Mouse (Mus musculus) heart, embryonic 14.5 days (tissue): ENCODE results near the gene Rbms1. TPM values are rescaled to one million over a fixed set of nuclear protein-coding genes. Genes with fewer than 3 reads are reported as not detected.

Source experiments
- ATAC-seq: fragments of 200-750 bp; cut with Nextera tagmentation; 2 replicates; pipeline ENCODE4 v1.8.0; 2017; ENCODE audit warnings: low read depth, moderate TSS enrichment; ENCODE audit not compliant: insufficient number of reproducible peaks, insufficient read depth, low FRiP score
- H3K27ac ChIP-seq, 2 experiments: fragments of 200-500 bp in 1 of 2; fragments of 300-500 bp in 1 of 2; sonication (generic) in 1 of 2; replicated peaks in 1 of 2; 2 replicates each; pipeline ENCODE4 v1.5.1; 2012 to 2014; ENCODE audit warnings: low read depth in 2 of 2, low read length in 2 of 2, control low read depth in 1 of 2, mild to moderate bottlenecking in 1 of 2, mixed read lengths in 1 of 2; ENCODE audit not compliant: control insufficient read depth in 1 of 2, insufficient read depth in 1 of 2
- H3K27me3 ChIP-seq: fragments of 300-500 bp; sonication (generic); 2 replicates; pipeline ENCODE4 v1.6.1; 2014; ENCODE audit warnings: mild to moderate bottlenecking, low read length, control low read depth; ENCODE audit not compliant: control insufficient read depth, insufficient read depth
- H3K36me3 ChIP-seq: fragments of 300-500 bp; sonication (generic); 2 replicates; pipeline ENCODE4 v1.6.1; 2014; ENCODE audit warnings: mild to moderate bottlenecking, control low read depth, low read length, mixed read lengths; ENCODE audit not compliant: control insufficient read depth, insufficient read depth
- H3K4me1 ChIP-seq, 2 experiments: fragments of 200-500 bp in 1 of 2; fragments of 300-500 bp in 1 of 2; sonication (generic) in 1 of 2; 2 replicates each; pipeline ENCODE4 v1.6.1; 2012 to 2014; ENCODE audit warnings: low read length in 2 of 2, control low read depth in 1 of 2, mixed read lengths in 1 of 2; ENCODE audit not compliant: control insufficient read depth in 2 of 2, insufficient read depth in 2 of 2
- H3K4me2 ChIP-seq: fragments of 300-500 bp; sonication (generic); 2 replicates; pipeline ENCODE4 v1.6.1; 2014; ENCODE audit warnings: mild to moderate bottlenecking, low read length
- H3K4me3 ChIP-seq, 2 experiments: fragments of 200-500 bp in 1 of 2; fragments of 300-500 bp in 1 of 2; sonication (generic) in 1 of 2; 2 replicates each; pipeline ENCODE4 v1.5.1; 2012 to 2014; ENCODE audit warnings: low read length in 2 of 2, mild to moderate bottlenecking in 2 of 2, control low read depth in 1 of 2, low read depth in 1 of 2, moderate library complexity in 1 of 2; ENCODE audit not compliant: control insufficient read depth in 1 of 2, insufficient read depth in 1 of 2
- H3K9ac ChIP-seq: fragments of 300-500 bp; sonication (generic); 2 replicates; pipeline ENCODE4 v1.6.1; 2014; ENCODE audit warnings: mild to moderate bottlenecking, low read length
- H3K9me3 ChIP-seq: fragments of 300-500 bp; sonication (generic); 2 replicates; pipeline ENCODE4 v1.6.1; 2016; ENCODE audit warnings: low read length, control low read depth; ENCODE audit not compliant: control insufficient read depth
- WGBS: fragments of 180-500 bp; shearing (Covaris S2); extraction: QIAGEN DNeasy Blood & Tissue Kit; methylation state at CpG from one replicate; pipeline ENCODE4 v1.1.7; 2014; 5-methylcytosine and 5-hydroxymethylcytosine counted together
- polyA plus RNA-seq: library from polyadenylated mRNA; unstranded; fragments of >200 nt; fragmentation: Nextera tagmentation; extraction: Ambion mirVana; gene quantifications from 2 replicates; pipeline ENCODE4 v1.2.1, GENCODE M21; 2014

Gene Rbms1
- polyA plus RNA-seq, 1 experiment from 2014 or later: 79.7 TPM

DNA sequence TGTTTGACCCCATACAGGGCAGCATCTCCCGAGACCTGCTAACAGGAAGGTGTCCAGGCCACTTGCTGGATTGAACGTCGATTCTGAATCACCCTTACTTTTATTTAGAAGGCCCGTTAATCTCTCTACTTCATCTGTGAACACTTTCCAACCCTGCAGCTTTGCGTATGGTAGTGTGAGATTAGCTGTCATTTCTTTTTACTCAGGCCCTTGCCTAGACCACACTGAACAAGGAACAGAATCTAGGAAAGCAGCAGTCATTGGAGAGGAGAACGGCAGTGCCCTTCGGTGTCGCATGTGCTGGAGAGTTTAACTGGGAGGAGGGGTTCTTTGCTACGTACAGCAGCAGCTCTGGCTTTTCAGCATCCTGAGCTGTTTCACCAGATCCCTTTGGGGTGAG lies 167.1 kb downstream of the Rbms1 start:
- H3K4me3 ChIP-seq: no peak overlapping the region
- no peak overlapping the region for H3K27ac ChIP-seq
- no peaks in the 10 kb centered on the region for H3K9me3 ChIP-seq
- peaks cover 0 to 5% of the 10 kb centered on the region in 2 experiments; a peak in 2 of 4 replicates for H3K4me1 ChIP-seq
- H3K4me2 ChIP-seq: no peak overlapping the region
- peaks cover 51% of the 10 kb centered on the region for H3K36me3 ChIP-seq
- WGBS: 82% methylated on average over 9 of the region's 9 CpGs
- ATAC-seq: no peak
- H3K9ac ChIP-seq: no peak overlapping the region
- no peaks in the 10 kb centered on the region for H3K27me3 ChIP-seq

DNA sequence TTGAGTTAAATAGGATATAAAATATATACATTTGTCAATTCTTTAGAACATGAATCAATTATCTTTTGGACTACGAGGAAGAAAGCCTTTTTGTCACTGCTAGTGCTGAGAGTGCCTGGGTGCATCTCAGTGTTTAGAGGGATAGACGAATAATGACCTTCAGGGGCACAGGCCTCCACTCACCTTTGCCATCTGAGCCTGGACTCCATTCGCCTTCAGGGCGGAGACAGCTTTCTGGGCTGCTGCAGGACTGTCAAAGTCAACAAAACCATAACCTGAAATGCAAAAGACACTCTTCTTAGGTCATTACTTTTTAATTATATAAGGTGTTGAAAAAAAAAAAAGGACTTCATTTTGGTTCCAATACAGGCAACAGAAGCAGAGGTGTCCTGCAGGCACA lies 170.5 kb downstream of the Rbms1 start:
- H3K27me3 ChIP-seq: no peaks in the 10 kb centered on the region
- no peak overlapping the region for H3K4me3 ChIP-seq
- H3K9me3 ChIP-seq: no peaks in the 10 kb centered on the region
- ATAC-seq: no peak
- peaks cover 64% of the 10 kb centered on the region for H3K36me3 ChIP-seq
- no peak overlapping the region for H3K9ac ChIP-seq
- peaks cover 0 to 3% of the 10 kb centered on the region in 2 experiments; a peak in 2 of 4 replicates for H3K4me1 ChIP-seq
- H3K4me2 ChIP-seq: no peak overlapping the region
- WGBS: 86% methylated on average over 4 of the region's 4 CpGs
- H3K27ac ChIP-seq: no peak overlapping the region

DNA sequence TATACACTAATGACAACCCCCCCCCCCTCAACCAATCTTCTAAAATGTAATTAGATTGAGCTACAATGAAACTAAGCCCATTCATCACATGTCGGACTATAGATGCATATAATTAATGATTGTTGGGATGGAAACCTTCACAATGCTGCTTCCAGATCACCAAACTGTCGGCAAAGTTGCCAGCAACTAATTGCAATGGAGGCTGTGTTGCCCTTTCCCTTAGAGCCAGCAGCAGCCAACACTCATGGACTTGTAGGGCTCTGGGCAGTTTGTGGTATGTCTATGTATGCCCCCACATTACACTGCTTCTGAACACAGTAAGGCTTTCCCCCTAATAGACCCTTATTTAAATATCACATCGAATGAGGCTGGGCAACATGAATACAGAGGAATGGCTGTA lies 173.9 kb downstream of the Rbms1 start:
- WGBS: 91% methylated on average over 3 of the region's 3 CpGs
- Histone ChIP-seq H3K9ac (no peak overlapping the region), H3K4me2 (no peak overlapping the region), H3K4me1 (no peaks in the 10 kb centered on the region), H3K27me3 (no peaks in the 10 kb centered on the region), H3K4me3 (no peak overlapping the region), H3K27ac (no peak overlapping the region), H3K36me3 (peaks cover 52% of the 10 kb centered on the region), H3K9me3 (no peaks in the 10 kb centered on the region)
- ATAC-seq: no peak

DNA sequence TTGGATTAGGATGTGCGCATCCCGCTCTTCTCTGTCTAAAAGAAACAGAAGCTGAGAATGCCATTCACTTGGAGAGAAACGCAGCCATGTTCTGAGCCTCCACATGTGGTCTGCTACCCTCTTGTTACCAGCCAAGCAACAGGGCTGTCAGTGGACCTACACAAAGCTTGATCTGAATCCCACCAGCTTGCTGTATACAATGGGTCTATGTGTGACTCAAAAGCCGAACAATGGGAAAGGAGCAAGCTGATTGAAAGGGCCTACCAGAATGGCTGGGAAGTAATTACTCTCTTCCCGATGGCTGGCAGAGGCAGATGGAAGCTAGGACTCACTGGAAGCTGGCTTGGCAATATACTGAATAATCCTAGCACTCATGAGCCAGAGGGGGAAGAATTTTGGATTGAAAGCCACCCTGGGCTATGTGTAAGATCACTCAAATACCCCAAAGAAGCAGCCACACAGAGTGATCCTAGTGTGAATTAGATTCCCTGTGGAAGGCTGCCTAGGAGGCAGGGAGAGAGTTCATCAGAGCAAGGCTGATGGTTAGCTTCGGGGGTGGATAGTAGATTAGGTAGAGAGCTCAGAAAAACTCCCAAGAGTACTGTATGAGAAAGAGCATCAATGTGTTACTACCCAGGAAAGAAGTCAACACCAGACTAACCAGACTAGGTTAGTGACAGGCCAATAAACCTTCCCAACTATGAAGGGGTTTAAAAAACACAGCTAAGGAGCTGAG lies 174.7 kb downstream of the Rbms1 start:
- no peaks in the 10 kb centered on the region for H3K27me3 ChIP-seq
- H3K9ac ChIP-seq: no peak overlapping the region
- no peak overlapping the region for H3K4me3 ChIP-seq
- H3K36me3 ChIP-seq: peaks cover 48% of the 10 kb centered on the region
- no peaks in the 10 kb centered on the region for H3K9me3 ChIP-seq
- H3K4me2 ChIP-seq: no peak overlapping the region
- WGBS: 87% methylated on average over 6 of the region's 6 CpGs
- H3K4me1 ChIP-seq: no peaks in the 10 kb centered on the region
- no peak for ATAC-seq
- H3K27ac ChIP-seq: no peak overlapping the region

DNA sequence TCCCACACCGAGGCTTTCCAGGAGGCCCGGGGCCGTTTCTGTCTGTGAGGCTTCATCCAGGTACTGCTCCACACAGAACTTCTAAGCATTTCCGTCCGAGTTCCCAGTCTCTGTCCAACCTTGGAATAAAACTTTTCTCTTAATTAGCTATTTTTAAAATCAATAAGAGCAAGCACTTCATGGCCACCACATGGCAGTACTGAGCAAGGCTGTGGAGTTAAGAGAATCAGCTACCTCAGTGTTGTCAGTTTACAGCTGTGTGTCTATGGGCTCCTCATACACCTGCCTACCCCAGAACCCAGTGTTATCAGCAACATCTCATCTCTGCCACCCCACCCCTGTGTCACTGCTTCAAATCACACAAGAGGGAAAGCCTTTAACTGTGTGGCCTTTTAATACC lies 175.9 kb downstream of the Rbms1 start:
- H3K27me3 ChIP-seq: no peaks in the 10 kb centered on the region
- no peak for ATAC-seq
- H3K4me1 ChIP-seq: no peaks in the 10 kb centered on the region
- no peak overlapping the region for H3K4me2 ChIP-seq
- H3K36me3 ChIP-seq: peaks cover 47% of the 10 kb centered on the region
- H3K9me3 ChIP-seq: no peaks in the 10 kb centered on the region
- WGBS: 83% methylated on average over 5 of the region's 5 CpGs
- no peak overlapping the region for H3K4me3 ChIP-seq
- no peak overlapping the region for H3K27ac ChIP-seq
- no peak overlapping the region for H3K9ac ChIP-seq

DNA sequence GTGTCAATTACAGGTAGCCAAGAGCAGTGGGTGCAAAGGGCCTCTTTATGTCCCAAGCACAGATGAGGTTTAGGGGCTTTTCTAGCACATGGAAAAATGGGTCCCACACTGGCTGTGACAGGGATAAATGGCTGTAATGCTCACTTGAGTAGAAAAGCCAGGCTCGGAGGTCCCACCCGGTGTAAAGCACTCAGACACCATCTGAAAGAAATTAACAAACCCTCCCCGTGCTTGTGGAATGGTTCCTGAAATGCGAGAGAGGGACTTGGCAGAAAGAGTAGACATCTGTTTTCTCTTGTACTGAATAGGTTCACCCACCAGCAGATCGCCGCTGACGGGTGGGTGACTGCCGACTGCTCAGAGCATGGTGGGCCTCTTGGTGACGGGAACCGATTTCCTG lies 176.7 kb downstream of the Rbms1 start:
- Histone ChIP-seq H3K27me3 (no peaks in the 10 kb centered on the region), H3K27ac (no peak overlapping the region), H3K4me1 (no peaks in the 10 kb centered on the region), H3K4me2 (no peak overlapping the region), H3K4me3 (no peak overlapping the region), H3K9ac (no peak overlapping the region), H3K9me3 (no peaks in the 10 kb centered on the region), H3K36me3 (peaks cover 48% of the 10 kb centered on the region)
- ATAC-seq: no peak
- 67% methylated on average over 10 of the region's 10 CpGs for WGBS

DNA sequence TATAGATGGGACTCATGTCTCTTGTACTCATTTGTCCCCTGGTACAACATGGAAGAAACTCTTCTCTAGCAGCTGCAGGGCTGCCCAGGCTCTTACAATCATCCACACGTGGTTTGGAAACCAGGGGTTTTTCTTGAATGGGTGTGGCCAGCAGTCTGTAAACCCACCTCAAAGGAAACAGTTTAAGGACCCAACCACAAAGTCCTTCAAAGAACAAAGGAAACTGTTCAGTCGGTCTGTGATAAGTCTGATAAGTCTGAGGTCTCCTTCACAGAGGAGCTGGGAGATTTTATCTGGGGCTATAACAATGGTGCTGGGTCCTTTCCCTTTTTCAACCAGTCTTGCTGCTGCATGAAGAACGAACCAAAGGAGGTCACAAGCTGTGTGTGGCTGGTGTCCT lies 188.5 kb downstream of the Rbms1 start:
- WGBS: 32% methylated on average over 3 of the region's 3 CpGs

DNA sequence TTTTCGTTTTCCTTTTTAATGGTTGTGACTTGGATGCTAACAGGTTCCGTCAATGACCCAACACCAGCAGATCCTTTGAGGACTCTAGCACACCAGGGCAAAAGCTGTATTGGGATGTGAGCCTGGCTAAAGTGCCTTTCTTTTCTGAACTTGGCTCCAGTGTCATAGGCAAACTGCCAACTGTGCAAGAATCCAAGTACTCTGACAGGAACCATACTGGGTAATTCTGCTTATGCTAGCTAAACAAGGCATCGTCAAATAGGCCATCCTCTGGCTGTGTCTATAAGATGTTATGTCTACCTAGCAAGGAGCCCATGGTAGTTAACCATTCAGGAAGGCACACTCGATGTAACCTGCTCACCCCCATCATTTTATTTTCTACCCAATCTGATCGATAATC lies 189.4 kb downstream of the Rbms1 start:
- no peaks in the 10 kb centered on the region for H3K27me3 ChIP-seq
- no peak overlapping the region for H3K9ac ChIP-seq
- H3K27ac ChIP-seq: no peak overlapping the region
- H3K4me3 ChIP-seq: no peak overlapping the region
- 70% methylated on average over 5 of the region's 5 CpGs for WGBS
- peaks cover 74% of the 10 kb centered on the region for H3K36me3 ChIP-seq
- ATAC-seq: no peak
- 0 out of 2 replicates have a peak, but pooled peaks cover 4% of the 10 kb centered on the region for H3K9me3 ChIP-seq
- peaks cover 0 to 4% of the 10 kb centered on the region in 2 experiments; a peak in 1 of 4 replicates for H3K4me1 ChIP-seq
- H3K4me2 ChIP-seq: no peak overlapping the region

More for the DNA sequence above, 188.5 kb downstream of the Rbms1 start:
- Histone ChIP-seq H3K4me2 (no peak overlapping the region), H3K27ac (no peak overlapping the region), H3K4me3 (no peak overlapping the region), H3K9ac (no peak overlapping the region), H3K4me1 (peaks cover 0 to 4% of the 10 kb centered on the region in 2 experiments; a peak in 1 of 4 replicates), H3K27me3 (no peaks in the 10 kb centered on the region), H3K36me3 (peaks cover 75% of the 10 kb centered on the region), H3K9me3 (0 out of 2 replicates have a peak, but pooled peaks cover 4% of the 10 kb centered on the region)
- no peak for ATAC-seq
